Mouse (Mus musculus) embryonic facial prominence, embryonic 12.5 days (tissue): Measurements from ENCODE around the gene Cpne5. TPM values are rescaled to one million over a fixed set of nuclear protein-coding genes. Genes with fewer than 3 reads are reported as not detected.

Experiments used
- ATAC-seq: fragments of 200-750 bp; cut with Nextera tagmentation; 2 replicates; pipeline ENCODE4 v1.8.0; 2017; ENCODE audit not compliant: insufficient number of reproducible peaks, insufficient read depth, low FRiP score, low TSS enrichment
- H3K27ac ChIP-seq: fragments of 300-500 bp; sonication (generic); 2 replicates; pipeline ENCODE4 v1.5.1; 2016; ENCODE audit warnings: mild to moderate bottlenecking
- H3K27me3 ChIP-seq: fragments of 300-500 bp; sonication (generic); 2 replicates; pipeline ENCODE4 v1.6.1; 2016; ENCODE audit warnings: mild to moderate bottlenecking, moderate library complexity
- H3K36me3 ChIP-seq: fragments of 300-500 bp; sonication (generic); 2 replicates; pipeline ENCODE4 v1.6.1; 2016; ENCODE audit warnings: mild to moderate bottlenecking
- H3K4me1 ChIP-seq: fragments of 300-500 bp; sonication (generic); 2 replicates; pipeline ENCODE4 v1.6.1; 2016
- H3K4me2 ChIP-seq: fragments of 300-500 bp; sonication (generic); replicated peaks from 2 replicates; pipeline ENCODE4 v1.6.1; 2016; ENCODE audit warnings: mild to moderate bottlenecking, moderate library complexity
- H3K4me3 ChIP-seq: fragments of 300-500 bp; sonication (generic); 2 replicates; pipeline ENCODE4 v1.5.1; 2016; ENCODE audit warnings: mild to moderate bottlenecking
- H3K9ac ChIP-seq: fragments of 300-500 bp; sonication (generic); 2 replicates; pipeline ENCODE4 v1.6.1; 2016; ENCODE audit warnings: mild to moderate bottlenecking, moderate library complexity
- H3K9me3 ChIP-seq: fragments of 300-500 bp; sonication (generic); 2 replicates; pipeline ENCODE4 v1.6.1; 2016; ENCODE audit warnings: mild to moderate bottlenecking, moderate library complexity
- WGBS: fragments of 180-500 bp; shearing (Covaris S2); methylation state at CpG from one replicate; pipeline ENCODE4 v1.1.7; 2016; 5-methylcytosine and 5-hydroxymethylcytosine counted together
- polyA plus RNA-seq: library from polyadenylated mRNA; unstranded; fragments of >200 nt; fragmentation: Nextera tagmentation; extraction: Ambion mirVana; gene quantifications from 2 replicates; pipeline ENCODE4 v1.2.1, GENCODE M21; 2016

Gene Cpne5
- polyA plus RNA-seq, 1 experiment from 2014 or later = 11.9 TPM

- no peak overlapping the region for H3K27ac ChIP-seq
- no peak for ATAC-seq
- H3K4me3 ChIP-seq = no peak overlapping the region
- H3K27me3 ChIP-seq = peaks cover 3% of the 10 kb centered on the region; the same call in 1 of the 2 replicates
- no peaks in the 10 kb centered on the region for H3K36me3 ChIP-seq
- no peaks in the 10 kb centered on the region for H3K4me1 ChIP-seq
- WGBS = 87% methylated on average over 6 of the region's 6 CpGs
- H3K4me2 ChIP-seq = no peak overlapping the region
- H3K9me3 ChIP-seq = peaks cover 9% of the 10 kb centered on the region; the same call in 1 of the 2 replicates
- H3K9ac ChIP-seq = no peak overlapping the region
These were observed 90.2 kb downstream of the Cpne5 start for GRCm38 (mm10) chr17:29147773-29148172.

- no peak for ATAC-seq
- Histone ChIP-seq H3K4me2 (no peak overlapping the region), H3K36me3 (no peaks in the 10 kb centered on the region), H3K27ac (no peak overlapping the region), H3K9ac (no peak overlapping the region), H3K4me1 (no peaks in the 10 kb centered on the region), H3K4me3 (no peak overlapping the region), H3K27me3 (peaks cover 3% of the 10 kb centered on the region; the same call in 1 of the 2 replicates), H3K9me3 (peaks cover 9% of the 10 kb centered on the region; the same call in 1 of the 2 replicates)
- 74% methylated on average over 14 of the region's 14 CpGs for WGBS
These were observed 90.7 kb downstream of the Cpne5 start for GRCm38 (mm10) chr17:29147273-29147672.

DNA sequence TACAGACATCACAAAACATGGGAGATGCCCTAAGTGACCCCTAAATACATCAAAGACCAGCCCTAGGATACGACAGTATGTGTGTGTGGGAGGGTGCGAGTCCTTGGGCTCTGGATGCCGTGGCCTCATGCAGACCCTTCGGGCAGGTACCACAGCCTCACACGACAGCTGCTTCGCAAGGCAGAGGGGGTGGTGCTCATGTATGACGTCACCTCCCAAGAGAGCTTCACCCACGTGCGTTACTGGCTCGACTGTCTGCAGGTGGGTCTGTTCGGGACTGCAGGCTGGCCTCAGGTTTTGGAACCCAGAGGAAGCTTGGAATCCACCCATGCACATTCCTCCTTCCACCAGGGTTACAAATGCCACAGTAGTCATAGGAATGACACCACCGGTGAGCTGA lies 92.9 kb downstream of the Cpne5 start:
- H3K36me3 ChIP-seq = no peaks in the 10 kb centered on the region
- WGBS = 92% methylated on average over 12 of the region's 12 CpGs

GRCm38 (mm10) chr17:29143266-29143665 lies 94.7 kb downstream of the Cpne5 start:
- Histone ChIP-seq H3K4me3 (no peak overlapping the region), H3K27me3 (no peaks in the 10 kb centered on the region; the same call in 1 of the 2 replicates), H3K9ac (no peak overlapping the region), H3K9me3 (peaks cover 9% of the 10 kb centered on the region; the same call in 1 of the 2 replicates), H3K4me2 (no peak overlapping the region), H3K36me3 (no peaks in the 10 kb centered on the region), H3K27ac (no peak overlapping the region), H3K4me1 (no peaks in the 10 kb centered on the region)
- ATAC-seq = no peak
- 76% methylated on average over 8 of the region's 8 CpGs for WGBS

More for the DNA sequence above, 92.9 kb downstream of the Cpne5 start:
- no peak overlapping the region for H3K4me3 ChIP-seq
- H3K4me2 ChIP-seq = no peak overlapping the region
- peaks cover 9% of the 10 kb centered on the region; the same call in 1 of the 2 replicates for H3K9me3 ChIP-seq
- no peaks in the 10 kb centered on the region for H3K4me1 ChIP-seq
- H3K9ac ChIP-seq = no peak overlapping the region
- no peak for ATAC-seq
- no peak overlapping the region for H3K27ac ChIP-seq
- peaks cover 3% of the 10 kb centered on the region; the same call in 1 of the 2 replicates for H3K27me3 ChIP-seq

GRCm38 (mm10) chr17:29141577-29141976 lies 96.4 kb downstream of the Cpne5 start:
- H3K4me2 ChIP-seq = no peak overlapping the region
- no peaks in the 10 kb centered on the region for H3K36me3 ChIP-seq
- no peak overlapping the region for H3K4me3 ChIP-seq
- H3K4me1 ChIP-seq = no peaks in the 10 kb centered on the region
- H3K27ac ChIP-seq = no peak overlapping the region
- H3K9ac ChIP-seq = no peak overlapping the region
- no peaks in the 10 kb centered on the region for H3K27me3 ChIP-seq
- WGBS = 85% methylated on average over 3 of the region's 3 CpGs
- no peak for ATAC-seq
- H3K9me3 ChIP-seq = peaks cover 9% of the 10 kb centered on the region; the same call in 1 of the 2 replicates

DNA sequence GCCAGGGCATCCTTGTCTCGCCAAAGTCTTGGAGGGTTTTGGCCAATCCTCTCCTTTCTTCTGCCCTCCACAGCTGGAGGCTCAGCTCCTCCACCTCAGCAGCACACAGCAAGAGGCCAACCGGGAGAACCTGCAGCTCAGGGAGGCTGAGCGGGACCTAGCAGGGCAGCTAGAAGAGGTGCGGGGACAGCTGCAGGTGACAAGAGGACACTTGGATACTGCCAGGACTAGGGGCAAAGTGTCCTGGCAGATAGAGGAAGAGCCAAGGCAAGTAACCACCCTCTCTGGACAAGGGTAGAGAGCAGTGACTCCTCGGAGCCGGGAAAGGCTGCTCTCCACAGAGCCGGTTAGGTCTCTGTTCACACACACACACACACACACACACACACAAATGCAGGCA lies 100.1 kb downstream of the Cpne5 start:
- no peaks in the 10 kb centered on the region for H3K9me3 ChIP-seq
- ATAC-seq = no peak
- no peak overlapping the region for H3K9ac ChIP-seq
- no peaks in the 10 kb centered on the region for H3K27me3 ChIP-seq
- H3K27ac ChIP-seq = no peak overlapping the region
- H3K4me3 ChIP-seq = no peak overlapping the region
- H3K4me2 ChIP-seq = no peak overlapping the region
- 79% methylated on average over 7 of the region's 7 CpGs for WGBS
- H3K36me3 ChIP-seq = no peaks in the 10 kb centered on the region
- H3K4me1 ChIP-seq = peaks cover 6% of the 10 kb centered on the region; the same call in 1 of the 2 replicates

DNA sequence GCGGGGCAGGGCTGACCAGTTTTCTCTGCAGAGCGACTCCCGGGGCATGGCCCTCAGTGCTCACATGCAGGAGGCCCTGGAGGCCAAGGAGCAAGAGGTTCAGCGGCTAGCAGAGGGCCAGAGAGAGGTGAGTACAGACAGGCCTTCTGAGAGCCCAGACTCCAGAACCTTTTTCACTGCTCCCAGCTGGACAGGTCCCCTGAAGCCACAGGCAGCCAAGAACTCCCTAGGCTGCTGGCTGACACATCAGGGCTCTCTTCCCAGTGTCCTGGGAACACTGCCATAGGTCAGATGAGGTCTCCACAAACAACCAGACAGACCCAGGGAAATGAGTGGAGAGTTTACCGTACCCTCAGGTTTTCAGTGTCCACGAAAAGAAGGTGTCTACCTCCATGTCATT lies 101.7 kb downstream of the Cpne5 start:
- H3K4me3 ChIP-seq = no peak overlapping the region
- no peak overlapping the region for H3K4me2 ChIP-seq
- H3K27ac ChIP-seq = no peak overlapping the region
- H3K4me1 ChIP-seq = peaks cover 6% of the 10 kb centered on the region; the same call in 1 of the 2 replicates
- no peak overlapping the region for H3K9ac ChIP-seq
- 61% methylated on average over 6 of the region's 6 CpGs for WGBS
- no peaks in the 10 kb centered on the region for H3K9me3 ChIP-seq
- H3K36me3 ChIP-seq = no peaks in the 10 kb centered on the region
- no peaks in the 10 kb centered on the region for H3K27me3 ChIP-seq
- no peak for ATAC-seq

GRCm38 (mm10) chr17:29135066-29135465 lies 102.9 kb downstream of the Cpne5 start:
- no peak for ATAC-seq
- peaks cover 6% of the 10 kb centered on the region; the same call in 1 of the 2 replicates for H3K4me1 ChIP-seq
- H3K4me2 ChIP-seq = no peak overlapping the region
- no peak overlapping the region for H3K27ac ChIP-seq
- 67% methylated on average over 5 of the region's 5 CpGs for WGBS
- H3K36me3 ChIP-seq = no peaks in the 10 kb centered on the region
- no peak overlapping the region for H3K9ac ChIP-seq
- no peak overlapping the region for H3K4me3 ChIP-seq
- no peaks in the 10 kb centered on the region for H3K9me3 ChIP-seq
- H3K27me3 ChIP-seq = no peaks in the 10 kb centered on the region

- H3K36me3 ChIP-seq = no peaks in the 10 kb centered on the region
- no peaks in the 10 kb centered on the region for H3K9me3 ChIP-seq
- no peak overlapping the region for H3K4me3 ChIP-seq
- peaks cover 5% of the 10 kb centered on the region; the same call in 1 of the 2 replicates for H3K4me1 ChIP-seq
- WGBS = 68% methylated on average over 5 of the region's 5 CpGs
- H3K9ac ChIP-seq = no peak overlapping the region
- no peak for ATAC-seq
- no peaks in the 10 kb centered on the region for H3K27me3 ChIP-seq
- no peak overlapping the region for H3K4me2 ChIP-seq
- no peak overlapping the region for H3K27ac ChIP-seq
These were observed 108.6 kb downstream of the Cpne5 start for GRCm38 (mm10) chr17:29129341-29129740.

DNA sequence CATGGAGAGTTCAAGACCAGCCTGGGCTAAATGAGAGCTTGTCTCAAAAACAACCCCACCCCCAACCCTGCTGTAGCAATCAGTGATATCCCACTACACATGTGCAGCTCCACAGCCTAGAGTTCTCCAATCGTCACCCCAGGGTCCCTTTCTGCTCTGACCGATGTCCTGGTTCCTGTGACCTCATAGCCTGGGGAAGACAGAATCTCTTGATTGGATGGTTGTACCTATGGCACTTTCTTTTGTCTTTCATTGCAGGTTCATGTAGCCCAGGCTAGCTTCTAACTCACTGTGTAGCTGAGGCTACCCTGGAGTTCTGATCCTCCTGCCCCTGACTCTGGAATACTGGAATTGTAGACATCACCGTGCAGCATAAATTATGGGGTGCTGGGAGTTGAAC lies 111.4 kb downstream of the Cpne5 start:
- 88% methylated on average over 3 of the region's 3 CpGs for WGBS
- no peaks in the 10 kb centered on the region for H3K27me3 ChIP-seq
- no peak overlapping the region for H3K9ac ChIP-seq
- H3K4me3 ChIP-seq = no peak overlapping the region
- H3K36me3 ChIP-seq = no peaks in the 10 kb centered on the region
- no peak for ATAC-seq
- no peaks in the 10 kb centered on the region for H3K4me1 ChIP-seq
- no peaks in the 10 kb centered on the region for H3K9me3 ChIP-seq
- H3K4me2 ChIP-seq = no peak overlapping the region
- no peak overlapping the region for H3K27ac ChIP-seq

GRCm38 (mm10) chr17:29123578-29124174 lies 114.3 kb downstream of the Cpne5 start:
- Histone ChIP-seq H3K27me3 (no peaks in the 10 kb centered on the region), H3K9ac (no peak overlapping the region), H3K27ac (no peak overlapping the region), H3K9me3 (no peaks in the 10 kb centered on the region), H3K36me3 (no peaks in the 10 kb centered on the region), H3K4me1 (no peaks in the 10 kb centered on the region), H3K4me2 (no peak overlapping the region), H3K4me3 (no peak overlapping the region)
- ATAC-seq = no peak
- 67% methylated on average over 6 of the region's 6 CpGs for WGBS

- no peak for ATAC-seq
- Histone ChIP-seq H3K9ac (no peak overlapping the region), H3K27me3 (no peaks in the 10 kb centered on the region), H3K4me3 (no peak overlapping the region), H3K4me2 (no peak overlapping the region), H3K36me3 (no peaks in the 10 kb centered on the region), H3K9me3 (no peaks in the 10 kb centered on the region), H3K27ac (no peak overlapping the region), H3K4me1 (no peaks in the 10 kb centered on the region)
- 84% methylated on average over 6 of the region's 6 CpGs for whole genome bisulfite sequencing
These were observed 115.2 kb downstream of the Cpne5 start for GRCm38 (mm10) chr17:29122817-29123216.
